Mouse (Mus musculus) liver, embryonic 15.5 days (tissue): ENCODE results near the gene Lrrtm3. TPM values are rescaled to one million over a fixed set of nuclear protein-coding genes. Genes with fewer than 3 reads are reported as not detected.

Source experiments
- ATAC-seq: fragments of 200-750 bp; cut with Nextera tagmentation; 2 replicates; pipeline ENCODE4 v1.8.0; 2017; ENCODE audit warnings: moderate number of reproducible peaks, mild to moderate bottlenecking, moderate library complexity; ENCODE audit not compliant: insufficient read depth
- H3K27ac ChIP-seq: fragments of 300-500 bp; sonication (generic); replicated peaks from 2 replicates; pipeline ENCODE4 v1.5.1; 2015; ENCODE audit warnings: mild to moderate bottlenecking, inconsistent platforms
- H3K27me3 ChIP-seq: fragments of 300-500 bp; sonication (generic); 2 replicates; pipeline ENCODE4 v1.6.1; 2015; ENCODE audit warnings: mild to moderate bottlenecking, inconsistent platforms
- H3K36me3 ChIP-seq: fragments of 300-500 bp; sonication (generic); replicated peaks from 2 replicates; pipeline ENCODE4 v1.6.1; 2015; ENCODE audit warnings: moderate library complexity, mild to moderate bottlenecking, inconsistent platforms
- H3K4me1 ChIP-seq: fragments of 300-500 bp; sonication (generic); replicated peaks from 2 replicates; pipeline ENCODE4 v1.6.1; 2015; ENCODE audit warnings: inconsistent platforms
- H3K4me2 ChIP-seq: fragments of 300-500 bp; sonication (generic); 2 replicates; pipeline ENCODE4 v1.6.1; 2015; ENCODE audit warnings: moderate library complexity, mild to moderate bottlenecking, inconsistent platforms
- H3K4me3 ChIP-seq: fragments of 300-500 bp; sonication (generic); replicated peaks from 2 replicates; pipeline ENCODE4 v1.5.1; 2015; ENCODE audit warnings: mild to moderate bottlenecking, inconsistent platforms
- H3K9ac ChIP-seq: fragments of 300-500 bp; sonication (generic); 2 replicates; pipeline ENCODE4 v1.6.1; 2015; ENCODE audit warnings: moderate library complexity, mild to moderate bottlenecking, inconsistent platforms
- H3K9me3 ChIP-seq: fragments of 300-500 bp; sonication (generic); replicated peaks from 2 replicates; pipeline ENCODE4 v1.6.1; 2016; ENCODE audit warnings: inconsistent platforms
- WGBS: fragments of 180-500 bp; shearing (Covaris S2); methylation state at CpG from one replicate; pipeline ENCODE4 v1.1.7; 2015; ENCODE audit warnings: mixed read lengths; ENCODE audit not compliant: insufficient replicate concordance; 5-methylcytosine and 5-hydroxymethylcytosine counted together
- polyA plus RNA-seq: library from polyadenylated mRNA; unstranded; fragments of >200 nt; fragmentation: Nextera tagmentation; extraction: Ambion mirVana; gene quantifications from 2 replicates; pipeline ENCODE4 v1.2.1, GENCODE M21; 2015

The Lrrtm3 gene
- polyA plus RNA-seq, 1 experiment from 2014 or later, result 0.02 TPM

DNA sequence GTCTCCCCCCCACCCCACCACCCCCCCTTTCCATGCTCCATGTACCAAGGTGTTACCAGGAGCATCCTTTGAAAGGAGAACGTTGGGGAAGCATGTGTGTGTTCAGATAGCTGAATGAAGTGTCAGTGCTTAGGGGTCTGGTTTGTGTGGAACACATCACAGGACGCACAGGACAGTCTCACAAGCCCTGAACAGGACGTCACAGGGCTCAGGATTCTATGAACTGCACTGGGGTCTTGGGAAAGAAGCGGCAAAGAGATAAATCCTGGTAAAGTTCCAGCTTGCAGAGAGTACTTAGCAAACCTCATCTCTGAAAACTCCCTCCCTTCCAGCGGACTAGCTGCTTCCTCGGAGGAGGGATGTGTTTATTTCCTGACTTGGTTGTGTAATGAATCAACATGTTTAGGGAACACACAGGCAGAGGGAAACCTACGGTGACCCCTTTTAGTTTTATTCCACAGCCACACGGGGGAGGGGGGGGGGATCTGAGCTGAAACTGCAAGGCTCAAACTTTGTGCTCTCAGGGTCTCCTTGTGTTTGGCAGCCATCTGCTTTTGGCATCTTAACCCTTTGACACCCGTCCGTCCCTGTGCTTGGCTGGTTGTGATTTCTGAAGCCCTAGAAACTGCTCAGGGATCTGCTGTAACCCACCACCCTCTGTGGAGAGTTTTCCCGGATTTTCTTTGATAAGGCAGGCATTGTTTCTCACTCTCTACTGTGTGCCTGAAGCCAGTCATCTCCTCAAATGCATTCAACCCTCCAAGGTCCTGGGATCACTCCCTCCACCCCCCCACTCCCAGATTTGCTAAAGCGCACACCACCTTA lies 3.3 kb downstream of the Lrrtm3 start:
- ATAC-seq, result no peak
- H3K27ac ChIP-seq, result no peak overlapping the region
- no peaks in the 10 kb centered on the region for H3K36me3 ChIP-seq
- no peak overlapping the region for H3K4me2 ChIP-seq
- WGBS, result 3% methylated on average over 12 of the region's 12 CpGs
- no peak overlapping the region for H3K4me3 ChIP-seq
- H3K9me3 ChIP-seq, result no peaks in the 10 kb centered on the region
- peaks cover 32% of the 10 kb centered on the region for H3K27me3 ChIP-seq
- H3K4me1 ChIP-seq, result no peaks in the 10 kb centered on the region
- H3K9ac ChIP-seq, result no peak overlapping the region

- H3K4me1 ChIP-seq, result no peaks in the 10 kb centered on the region
- no peaks in the 10 kb centered on the region for H3K9me3 ChIP-seq
- H3K9ac ChIP-seq, result no peak overlapping the region
- H3K4me2 ChIP-seq, result no peak overlapping the region
- WGBS, result 62% methylated on average over 16 of the region's 16 CpGs
- no peak overlapping the region for H3K4me3 ChIP-seq
- H3K27me3 ChIP-seq, result peaks cover 32% of the 10 kb centered on the region
- H3K36me3 ChIP-seq, result no peaks in the 10 kb centered on the region
- ATAC-seq, result no peak
- no peak overlapping the region for H3K27ac ChIP-seq
These were observed 3.9 kb downstream of the Lrrtm3 start for GRCm38 (mm10) chr10:64086183-64086566.

DNA sequence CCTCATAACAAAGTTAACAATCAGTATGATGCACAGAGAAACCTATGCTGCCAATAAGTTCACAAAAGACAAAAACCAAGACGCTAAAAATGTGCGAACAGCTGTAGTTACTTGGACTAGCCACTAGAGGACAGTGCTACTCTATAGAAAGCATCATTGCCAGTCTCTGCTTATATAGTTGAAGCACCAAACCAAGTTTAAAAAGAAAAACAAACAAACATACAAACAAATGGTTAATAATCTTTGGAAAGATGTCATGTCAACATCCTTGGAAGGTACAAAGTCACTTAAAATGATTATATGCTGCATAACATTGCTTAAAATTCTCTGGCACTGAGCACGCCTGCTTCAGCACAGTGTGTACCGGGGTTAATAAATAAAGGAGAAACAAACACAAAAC lies 5.6 kb downstream of the Lrrtm3 start:
- WGBS, result 32% methylated on average over 4 of the region's 4 CpGs
- Histone ChIP-seq H3K36me3 (no peaks in the 10 kb centered on the region), H3K9me3 (no peaks in the 10 kb centered on the region), H3K9ac (no peak overlapping the region), H3K4me1 (no peaks in the 10 kb centered on the region), H3K4me2 (no peak overlapping the region), H3K27me3 (peaks cover 24% of the 10 kb centered on the region), H3K4me3 (no peak overlapping the region), H3K27ac (no peak overlapping the region)
- no peak for ATAC-seq

DNA sequence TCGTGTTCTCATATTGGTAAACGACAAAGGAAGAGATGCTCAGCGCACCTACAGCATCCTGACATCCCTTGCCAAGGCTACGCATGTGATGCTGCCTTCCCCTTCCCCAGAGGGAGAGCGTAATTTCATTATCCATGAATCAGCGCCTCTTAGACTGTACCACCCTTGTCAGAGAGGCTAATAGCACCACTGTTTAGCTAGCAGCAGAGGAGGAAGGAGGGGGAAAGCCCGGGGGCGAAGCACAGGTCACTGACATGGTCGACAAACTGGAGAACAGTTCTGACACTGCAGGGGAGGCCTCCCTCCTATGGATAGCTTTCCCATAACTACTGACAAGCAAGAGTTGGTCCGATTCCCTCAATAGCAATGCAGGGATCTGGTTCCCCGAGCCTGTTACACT lies 6.3 kb downstream of the Lrrtm3 start:
- ATAC-seq, result no peak
- no peak overlapping the region for H3K4me2 ChIP-seq
- 49% methylated on average over 11 of the region's 11 CpGs for WGBS

DNA sequence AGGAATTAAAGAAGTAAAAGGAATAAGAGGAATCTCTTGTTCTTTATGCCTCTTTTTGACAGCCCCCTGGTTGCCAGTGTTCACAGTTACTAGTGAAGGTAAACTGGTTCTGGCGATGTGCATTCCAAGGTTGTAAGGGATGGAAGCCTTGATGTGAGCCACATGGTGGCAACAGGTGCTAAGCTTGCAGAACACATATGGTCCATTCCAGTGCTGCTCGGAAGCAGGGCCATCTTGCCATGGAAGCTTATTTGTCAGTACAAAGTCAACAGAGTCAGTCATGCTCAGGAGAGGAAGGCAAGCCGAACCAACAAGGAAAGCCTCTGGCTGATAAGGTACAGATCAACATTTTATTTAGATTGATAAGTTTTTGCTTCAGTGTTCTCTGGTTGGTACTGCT lies 7.7 kb downstream of the Lrrtm3 start:
- ATAC-seq, result no peak
- 57% methylated on average over 3 of the region's 3 CpGs for WGBS
- Histone ChIP-seq H3K4me2 (no peak overlapping the region), H3K4me3 (no peak overlapping the region), H3K9ac (no peak overlapping the region), H3K4me1 (no peaks in the 10 kb centered on the region), H3K9me3 (no peaks in the 10 kb centered on the region), H3K27me3 (peaks cover 8% of the 10 kb centered on the region), H3K36me3 (no peaks in the 10 kb centered on the region), H3K27ac (no peak overlapping the region)

More for the DNA sequence above, 6.3 kb downstream of the Lrrtm3 start:
- Histone ChIP-seq H3K4me3 (no peak overlapping the region), H3K27ac (no peak overlapping the region), H3K36me3 (no peaks in the 10 kb centered on the region), H3K9ac (no peak overlapping the region), H3K27me3 (peaks cover 22% of the 10 kb centered on the region), H3K9me3 (no peaks in the 10 kb centered on the region), H3K4me1 (no peaks in the 10 kb centered on the region)

DNA sequence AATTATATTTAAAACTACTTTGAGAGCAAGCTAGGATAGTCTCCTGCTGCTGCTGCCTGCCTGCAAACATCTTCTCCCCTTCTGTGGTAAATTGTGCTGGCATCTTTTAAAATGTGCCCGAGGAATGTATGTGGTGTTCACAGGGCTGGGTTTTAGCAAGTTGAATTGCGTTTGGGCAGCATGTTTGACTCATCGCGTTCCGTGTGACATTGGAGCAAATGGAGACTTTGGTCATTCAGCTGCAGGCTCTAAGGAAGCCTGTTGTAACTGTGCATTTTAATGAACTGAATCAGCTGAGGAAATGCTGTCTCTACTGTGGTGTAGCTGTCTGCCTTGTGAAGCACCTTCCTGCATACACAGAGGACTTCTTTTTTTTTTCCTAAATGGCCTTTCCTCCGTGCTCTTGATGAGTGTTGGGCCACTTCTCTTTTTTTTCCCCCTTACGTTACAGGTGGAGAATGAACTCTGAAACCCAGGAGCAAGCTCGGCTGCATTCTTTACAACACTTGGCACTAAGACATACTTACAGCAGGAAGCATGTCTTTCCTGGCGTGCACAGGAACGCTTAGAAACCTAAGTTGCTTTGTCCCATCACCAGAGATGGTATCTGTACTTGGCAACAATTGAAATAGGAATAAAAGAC lies 13.5 kb downstream of the Lrrtm3 start:
- WGBS, result 34% methylated on average over 10 of the region's 10 CpGs

DNA sequence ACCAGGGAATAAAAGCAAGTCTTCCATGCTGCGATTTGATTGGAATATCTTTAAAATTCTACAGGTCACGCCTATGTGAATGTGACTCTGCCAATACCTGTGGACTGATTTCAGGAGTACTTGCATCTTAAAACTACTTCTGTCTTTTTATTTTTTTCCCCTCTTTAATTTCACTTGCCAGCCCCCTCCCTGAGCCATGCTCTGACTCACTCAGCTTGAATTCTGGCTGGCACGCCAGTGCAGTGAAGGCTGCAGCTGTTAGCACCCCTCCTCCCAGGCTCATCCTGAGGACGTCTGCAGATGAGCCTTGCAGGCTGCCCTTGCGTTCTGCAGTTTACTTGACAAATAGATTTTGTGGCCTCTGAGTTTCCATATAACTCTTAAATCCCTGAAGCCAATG lies 14.1 kb downstream of the Lrrtm3 start:
- Histone ChIP-seq H3K36me3 (no peaks in the 10 kb centered on the region), H3K4me3 (no peak overlapping the region), H3K4me1 (no peaks in the 10 kb centered on the region), H3K9ac (no peak overlapping the region), H3K9me3 (no peaks in the 10 kb centered on the region), H3K27me3 (no peaks in the 10 kb centered on the region), H3K4me2 (no peak overlapping the region), H3K27ac (no peak overlapping the region)
- 34% methylated on average over 5 of the region's 5 CpGs for WGBS
- ATAC-seq, result no peak

More for the DNA sequence above, 13.5 kb downstream of the Lrrtm3 start:
- ATAC-seq, result no peak
- Histone ChIP-seq H3K27me3 (no peaks in the 10 kb centered on the region), H3K4me1 (no peaks in the 10 kb centered on the region), H3K4me3 (no peak overlapping the region), H3K36me3 (no peaks in the 10 kb centered on the region), H3K9ac (no peak overlapping the region), H3K4me2 (no peak overlapping the region), H3K9me3 (no peaks in the 10 kb centered on the region), H3K27ac (no peak overlapping the region)

- WGBS, result 62% methylated on average over 9 of the region's 9 CpGs
- Histone ChIP-seq H3K9ac (no peak overlapping the region), H3K4me2 (no peak overlapping the region), H3K9me3 (no peaks in the 10 kb centered on the region), H3K4me3 (no peak overlapping the region), H3K27ac (no peak overlapping the region), H3K36me3 (no peaks in the 10 kb centered on the region), H3K27me3 (no peaks in the 10 kb centered on the region), H3K4me1 (no peaks in the 10 kb centered on the region)
- no peak for ATAC-seq
These were observed 26.4 kb downstream of the Lrrtm3 start for GRCm38 (mm10) chr10:64063704-64064103.

DNA sequence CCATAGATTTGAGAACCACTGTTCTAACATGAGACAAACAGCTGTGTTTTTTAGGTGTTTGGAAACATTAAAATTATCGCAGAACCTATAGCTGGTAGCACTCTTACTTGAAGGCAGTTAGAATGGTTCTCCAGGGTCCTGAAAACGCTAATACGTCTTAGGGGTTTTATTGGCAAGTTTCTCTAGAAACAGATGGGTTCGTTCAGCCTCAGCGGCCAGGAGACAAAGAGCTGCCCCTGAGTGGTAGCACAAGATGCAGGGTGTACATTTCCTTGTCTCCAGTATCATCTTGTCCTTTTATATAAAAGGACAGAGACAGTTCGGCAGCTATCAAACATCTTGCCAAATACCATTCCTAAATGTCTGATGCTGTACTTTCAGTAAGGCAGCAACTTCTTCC lies 40.1 kb downstream of the Lrrtm3 start:
- Histone ChIP-seq H3K9me3 (no peaks in the 10 kb centered on the region), H3K4me3 (no peak overlapping the region), H3K4me2 (no peak overlapping the region), H3K4me1 (no peaks in the 10 kb centered on the region), H3K27ac (no peak overlapping the region), H3K9ac (no peak overlapping the region), H3K36me3 (no peaks in the 10 kb centered on the region), H3K27me3 (no peaks in the 10 kb centered on the region)
- ATAC-seq, result no peak
- 76% methylated on average over 6 of the region's 6 CpGs for WGBS

- no peak overlapping the region for H3K4me3 ChIP-seq
- no peak overlapping the region for H3K4me2 ChIP-seq
- H3K27ac ChIP-seq, result no peak overlapping the region
- H3K36me3 ChIP-seq, result no peaks in the 10 kb centered on the region
- H3K4me1 ChIP-seq, result no peaks in the 10 kb centered on the region
- 47% methylated on average over 6 of the region's 6 CpGs for WGBS
- no peaks in the 10 kb centered on the region for H3K27me3 ChIP-seq
- H3K9ac ChIP-seq, result no peak overlapping the region
- no peak for ATAC-seq
- no peaks in the 10 kb centered on the region for H3K9me3 ChIP-seq
These were observed 40.9 kb downstream of the Lrrtm3 start for GRCm38 (mm10) chr10:64049151-64049550.

DNA sequence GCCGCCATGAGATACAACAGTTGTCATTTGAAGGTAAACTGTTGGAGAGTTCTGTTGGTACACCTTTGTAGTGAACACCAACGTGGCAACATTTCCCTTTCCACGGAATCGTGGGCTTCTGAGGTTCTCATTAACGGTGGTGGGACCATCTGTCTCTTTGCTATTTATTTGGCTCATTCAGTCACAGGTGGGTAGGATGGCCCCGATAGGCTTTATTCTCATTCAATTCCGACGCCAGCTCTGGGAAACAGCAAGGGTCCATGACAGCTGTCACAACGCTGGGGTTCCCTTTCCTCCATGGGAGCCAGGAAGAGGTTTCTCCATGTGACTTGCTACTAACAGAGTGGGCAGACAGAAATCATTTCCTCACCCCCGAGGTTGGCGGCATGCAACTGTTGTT lies 48.2 kb downstream of the Lrrtm3 start:
- no peak overlapping the region for H3K4me3 ChIP-seq
- H3K4me1 ChIP-seq, result no peaks in the 10 kb centered on the region
- no peak overlapping the region for H3K27ac ChIP-seq
- H3K36me3 ChIP-seq, result no peaks in the 10 kb centered on the region
- H3K27me3 ChIP-seq, result no peaks in the 10 kb centered on the region
- 64% methylated on average over 11 of the region's 11 CpGs for WGBS
- no peak overlapping the region for H3K9ac ChIP-seq
- H3K4me2 ChIP-seq, result no peak overlapping the region
- ATAC-seq, result no peak
- H3K9me3 ChIP-seq, result no peaks in the 10 kb centered on the region
